In the genomic region with DNA sequence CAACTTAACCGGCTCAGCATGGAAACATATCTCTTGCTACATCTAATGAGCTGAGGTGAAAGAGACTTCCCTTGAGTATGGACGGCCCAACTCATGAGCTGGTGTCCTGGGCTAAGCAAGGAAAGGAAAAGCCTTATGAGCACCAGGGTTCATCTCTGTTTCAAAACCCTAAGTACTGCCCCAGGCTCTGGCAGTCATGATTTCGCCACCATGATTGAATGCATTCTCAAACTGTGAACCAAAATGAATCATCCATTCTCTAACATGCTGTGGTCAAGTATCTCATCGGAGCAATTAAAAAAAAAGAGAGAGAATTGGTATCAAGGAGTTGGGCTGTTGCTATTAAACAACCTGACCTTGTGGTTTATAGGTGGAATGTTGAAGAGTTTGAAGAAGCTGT, we compare ENCODE assay signal across 18 mouse cellular contexts.
"Had no signal": no experiment of that assay in that cellular context is flagged by ENCODE, and none has a peak within 500 bp of the region (broad histone marks: within the 10 kb centered on the region; RNA-seq: fewer than 3 reads in every experiment).

No protein-coding gene starts in this region.

- H3K4me3 ChIP-seq: midbrain, embryonic 10.5 days; midbrain, embryonic 12.5 days; myocyte; neural tube, embryonic 13.5 days; neural tube, embryonic 15.5 days; stomach, embryonic 15.5 days had no signal

- H3K27ac ChIP-seq: midbrain, embryonic 10.5 days; midbrain, embryonic 12.5 days; neural tube, embryonic 13.5 days; neural tube, embryonic 15.5 days; stomach, embryonic 15.5 days; stomach, postnatal 0 days had no signal

- DNase-seq: lung, adult 18-20 months; lung, embryonic 14.5 days; lung, postnatal 10 days; lung, postnatal 4 days; midbrain, embryonic 14.5 days; retina, postnatal 1 day; right cerebral cortex, adult 18-20 months; right cerebral cortex, postnatal 25 days; thymus, adult 2 months; thymus, postnatal 25 days; thymus, postnatal 4 days had no signal
